Mouse (Mus musculus) kidney, adult 2 months (tissue): Measurements from ENCODE around the gene Palm. TPM values are rescaled to one million over a fixed set of nuclear protein-coding genes. Genes with fewer than 3 reads are reported as not detected.
A peak's percentile ranks its signal among the peaks of the same experiment; 100 is the strongest.

Experiments
- DNase-seq: peaks from one replicate; pipeline ENCODE4 v3.0.0; 2021
- H3K27ac ChIP-seq: fragments of 200-500 bp; 2 replicates; pipeline ENCODE4 v1.5.1; 2012; ENCODE audit warnings: low read depth, low read length, control low read depth, inconsistent platforms; ENCODE audit not compliant: insufficient read depth
- H3K27me3 ChIP-seq: fragments of 200-500 bp; replicated peaks from 2 replicates; pipeline ENCODE4 v1.6.1; 2012; ENCODE audit warnings: mild to moderate bottlenecking, moderate library complexity, low read length, inconsistent platforms; ENCODE audit not compliant: control insufficient read depth, insufficient read depth
- H3K36me3 ChIP-seq: fragments of 200-500 bp; 2 replicates; pipeline ENCODE4 v1.6.1; 2012; ENCODE audit warnings: mild to moderate bottlenecking, moderate library complexity, low read length, inconsistent platforms; ENCODE audit not compliant: control insufficient read depth, insufficient read depth
- H3K4me1 ChIP-seq: fragments of 200-500 bp; 2 replicates; pipeline ENCODE4 v1.6.1; 2011; ENCODE audit warnings: low read length; ENCODE audit not compliant: control insufficient read depth, insufficient read depth
- H3K4me3 ChIP-seq: fragments of 200-500 bp; 2 replicates; pipeline ENCODE4 v1.5.1; 2011; ENCODE audit warnings: mild to moderate bottlenecking, low read depth, low read length, control low read depth; ENCODE audit not compliant: insufficient read depth
- CTCF ChIP-seq: fragments of 200-500 bp; conservative IDR thresholded peaks from 2 replicates; pipeline ENCODE4 v1.5.1; 2011; ENCODE audit warnings: low read depth, mild to moderate bottlenecking, control low read depth, low read length, moderate library complexity, mixed read lengths; ENCODE audit not compliant: insufficient read depth, insufficient read length
- POLR2A ChIP-seq: fragments of 200-500 bp; IDR thresholded peaks from one replicate; pipeline ENCODE4 v1.6.1; 2011; ENCODE audit warnings: low read depth, low read length, control low read depth
- WGBS: fragments of 180-500 bp; shearing (Covaris S2); methylation state at CpG from one replicate; pipeline ENCODE4 v1.1.7; 2018; 5-methylcytosine and 5-hydroxymethylcytosine counted together
- polyA plus RNA-seq: library from polyadenylated mRNA; depleted of rRNA; stranded (reverse); fragments of >200 nt; gene quantifications from 2 replicates; pipeline ENCODE4 v1.2.3, GENCODE M21; 2012

Gene Palm
- polyA plus RNA-seq, 1 experiment, result 110 TPM

DNA sequence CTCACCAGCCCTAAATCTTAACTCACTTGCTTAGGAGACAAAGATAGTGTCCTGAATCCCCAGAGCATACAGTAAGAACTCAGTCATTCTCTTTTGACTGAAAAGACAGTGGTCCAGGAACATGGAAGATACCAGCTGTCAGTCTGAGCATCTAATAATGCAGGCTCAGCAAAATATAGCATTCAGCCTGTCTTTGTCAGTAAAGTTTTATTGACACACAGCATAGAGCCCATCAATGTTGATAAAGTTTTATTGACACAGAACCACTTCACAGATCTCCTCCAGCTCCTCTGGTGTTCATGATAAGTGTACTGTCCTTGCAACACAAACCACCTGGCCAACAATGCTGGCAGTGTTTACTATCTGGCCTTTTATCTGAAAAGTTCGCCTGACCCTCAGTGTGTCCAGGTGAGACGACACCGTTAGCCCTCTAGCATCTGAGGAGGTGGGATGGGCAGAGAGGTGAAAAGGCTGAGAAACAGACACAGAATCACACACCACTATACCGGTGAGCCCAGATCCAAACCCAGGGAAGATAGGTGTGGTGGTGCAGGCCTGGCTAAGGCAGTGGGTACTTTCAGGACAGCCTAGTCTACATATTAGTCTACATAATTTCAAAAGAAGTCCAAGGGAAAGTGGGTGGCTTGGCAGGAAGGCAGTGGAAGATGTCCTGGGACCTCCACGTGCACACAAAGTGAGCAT, 882 bp upstream of the Palm start:
- no peaks in the 10 kb centered on the region for H3K27me3 ChIP-seq
- no peak overlapping the region for H3K4me3 ChIP-seq
- DNase-seq, result no peak
- TF ChIP-seq POLR2A (no peak), CTCF (no peak)
- 0 out of 2 replicates have a peak, but pooled peaks cover 11% of the 10 kb centered on the region for H3K4me1 ChIP-seq
- H3K27ac ChIP-seq, result peak overlapping the region; percentile 76
- WGBS, result 79% methylated on average over 5 of the region's 5 CpGs
- H3K36me3 ChIP-seq, result no peaks in the 10 kb centered on the region

DNA sequence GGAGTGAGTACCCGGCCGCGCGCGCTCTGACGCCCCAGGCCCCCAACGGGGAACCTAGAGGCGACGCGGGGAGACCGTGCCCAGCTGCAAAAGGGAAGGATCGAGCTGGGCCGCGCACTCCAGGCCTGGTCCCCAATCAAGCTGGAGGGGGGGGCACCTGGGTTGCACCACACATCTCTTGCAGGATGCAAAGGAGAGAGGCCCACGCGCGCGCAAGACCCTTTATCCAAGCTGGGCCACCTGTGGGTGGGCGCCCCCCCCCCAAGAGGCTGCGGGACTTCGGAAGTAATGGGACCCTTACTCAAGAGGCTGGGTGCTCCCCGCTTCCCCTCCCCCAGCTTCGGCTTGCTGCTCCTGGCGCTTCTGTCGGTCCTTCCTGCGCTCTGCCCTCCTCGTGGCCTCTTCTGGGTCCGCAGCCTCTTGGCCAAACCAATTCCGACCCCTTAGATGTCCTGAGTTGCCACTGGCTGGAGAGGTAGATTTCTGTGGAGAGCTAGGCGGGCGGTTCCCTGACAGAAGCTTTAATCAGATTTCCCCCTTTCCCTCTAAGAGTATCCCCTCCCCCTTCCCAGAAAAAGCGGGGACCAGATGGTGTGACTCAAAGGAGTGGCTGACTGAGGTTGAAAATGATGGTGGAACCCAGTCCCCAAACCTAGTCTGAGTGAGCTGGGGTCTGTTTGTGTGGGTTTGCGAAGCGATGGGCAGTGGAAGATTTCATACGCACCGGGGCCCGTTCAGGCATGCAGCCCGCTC, 542 bp downstream of the Palm start:
- WGBS, result 4% methylated on average over 38 of the region's 38 CpGs
- H3K4me1 ChIP-seq, result peaks cover 18% of the 10 kb centered on the region; the same call in 1 of the 2 replicates
- peak; percentile 61 for DNase-seq
- peak overlapping the region; percentile 53 for H3K4me3 ChIP-seq
- no peaks in the 10 kb centered on the region for H3K27me3 ChIP-seq
- no peaks in the 10 kb centered on the region for H3K36me3 ChIP-seq
- H3K27ac ChIP-seq, result peak overlapping the region; percentile 76
- TF ChIP-seq CTCF (no peak), POLR2A (no peak)

DNA sequence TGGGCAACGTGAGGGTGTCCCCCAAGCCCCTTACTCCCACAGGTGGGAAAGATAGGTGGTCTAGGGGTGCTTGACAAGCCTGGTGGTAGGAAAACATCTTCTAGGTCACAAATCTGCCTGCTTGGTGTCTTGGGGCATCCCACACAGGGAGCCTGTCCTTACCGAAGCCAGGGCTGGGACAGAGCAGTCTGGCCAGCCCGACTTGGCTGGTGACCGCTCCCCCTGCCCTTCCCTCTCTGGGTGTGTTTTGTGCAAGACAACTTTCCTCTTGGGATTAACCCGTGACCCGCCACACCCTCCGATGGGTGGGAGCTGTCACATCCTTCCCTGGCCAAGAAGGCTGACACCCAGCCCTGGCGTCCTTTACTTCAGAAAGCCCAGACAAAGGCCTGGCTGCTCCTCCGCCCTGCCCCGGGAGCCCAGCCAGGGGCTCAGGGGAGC, 1.1 kb downstream of the Palm start:
- peak overlapping the region; percentile 53 for H3K4me3 ChIP-seq
- H3K36me3 ChIP-seq, result no peaks in the 10 kb centered on the region
- 14% methylated on average over 10 of the region's 10 CpGs for WGBS
- peaks cover 18% of the 10 kb centered on the region; the same call in 1 of the 2 replicates for H3K4me1 ChIP-seq
- peak; percentile 97 for DNase-seq
- peak overlapping the region; percentile 76 for H3K27ac ChIP-seq
- TF ChIP-seq CTCF (no peak), POLR2A (peak; percentile 74)
- no peaks in the 10 kb centered on the region for H3K27me3 ChIP-seq

DNA sequence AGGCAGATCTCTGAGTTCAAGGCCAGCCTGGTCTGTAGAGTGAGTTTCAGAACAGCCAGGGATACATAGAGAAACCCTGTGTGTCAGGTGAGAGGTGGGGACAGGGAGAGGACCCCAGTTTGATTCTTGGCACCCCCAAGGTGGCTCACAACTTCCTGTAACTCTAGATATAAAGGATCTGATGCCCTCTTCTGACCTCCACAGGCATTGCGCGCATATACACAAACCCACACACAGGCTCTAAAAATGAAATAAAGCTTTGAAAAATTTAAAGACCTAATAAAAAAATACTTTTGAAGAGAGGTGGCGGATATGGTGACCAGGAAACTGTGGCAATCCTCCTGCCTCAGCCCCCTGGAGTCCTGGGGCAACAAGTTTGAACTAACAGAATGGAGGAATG, 2.5 kb downstream of the Palm start:
- 95% methylated on average over 3 of the region's 3 CpGs for WGBS

DNA sequence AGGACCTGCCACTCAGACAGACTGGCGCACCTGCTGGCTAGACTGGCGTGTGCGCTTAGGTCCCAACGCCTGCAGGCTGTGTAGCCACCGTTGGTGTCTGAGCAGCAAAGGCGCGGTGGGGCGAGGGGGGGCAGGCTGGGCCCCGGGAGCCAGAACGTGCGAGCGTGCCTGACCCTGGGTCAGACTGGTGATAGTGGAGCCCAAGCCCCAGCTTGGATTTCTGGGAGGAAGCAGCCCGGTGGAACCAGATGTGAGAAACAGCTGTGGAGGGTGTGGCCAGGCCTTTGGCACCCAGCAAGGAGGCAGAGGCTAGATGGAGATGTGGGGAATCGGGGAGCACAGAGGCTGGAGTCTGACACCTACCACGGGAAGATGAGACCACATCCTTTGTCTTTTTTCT, 4.0 kb downstream of the Palm start:
- Histone ChIP-seq H3K27ac (no peak overlapping the region), H3K4me3 (no peak overlapping the region), H3K27me3 (no peaks in the 10 kb centered on the region), H3K4me1 (peaks cover 34% of the 10 kb centered on the region; the same call in 1 of the 2 replicates), H3K36me3 (no peaks in the 10 kb centered on the region)
- no peak for TF ChIP-seq CTCF
- no peak for TF ChIP-seq POLR2A
- WGBS, result 37% methylated on average over 15 of the region's 15 CpGs
- DNase-seq, result peak; percentile 35

More for the DNA sequence above, 2.5 kb downstream of the Palm start:
- DNase-seq, result peak; percentile 7
- H3K4me3 ChIP-seq, result no peak overlapping the region
- no peaks in the 10 kb centered on the region for H3K27me3 ChIP-seq
- no peak overlapping the region for H3K27ac ChIP-seq
- H3K4me1 ChIP-seq, result peaks cover 27% of the 10 kb centered on the region; the same call in 1 of the 2 replicates
- TF ChIP-seq CTCF (no peak), POLR2A (no peak)
- H3K36me3 ChIP-seq, result no peaks in the 10 kb centered on the region

DNA sequence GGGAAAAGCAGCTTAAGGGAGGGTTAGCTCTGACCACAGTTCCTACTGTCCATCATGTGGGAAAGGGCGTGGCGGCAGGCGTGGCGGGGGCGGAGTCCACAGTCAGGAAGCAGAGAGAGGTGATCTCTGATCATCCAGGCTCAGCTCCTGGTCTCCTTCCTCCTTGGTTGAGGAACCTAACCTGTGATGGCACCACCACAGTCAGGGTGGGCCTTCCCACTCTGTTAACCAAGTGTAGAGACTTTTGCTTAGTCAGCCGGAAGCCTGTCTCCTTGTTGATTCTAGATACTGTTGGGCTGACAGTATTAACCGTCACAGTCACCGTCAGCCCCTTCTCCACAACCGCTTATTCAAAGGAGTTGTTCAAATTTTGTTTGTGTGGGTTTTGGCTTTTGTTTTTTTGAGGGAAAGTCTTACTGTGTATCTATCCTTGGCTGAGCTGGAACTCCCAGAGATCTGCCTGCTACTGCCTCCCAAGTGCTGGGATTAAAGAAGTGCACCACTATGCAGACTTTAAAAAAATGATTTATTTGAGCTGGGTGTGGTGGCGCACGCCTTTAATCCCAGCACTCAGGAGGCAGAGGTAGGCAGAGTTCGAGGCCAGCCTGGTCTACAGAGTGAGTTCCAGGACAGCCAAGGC, 5.0 kb downstream of the Palm start:
- DNase-seq, result peak; percentile 89
- H3K27ac ChIP-seq, result peak overlapping the region; percentile 12; the same call in 1 of the 2 replicates
- TF ChIP-seq CTCF (no peak), POLR2A (no peak)

More for the DNA sequence above, 5.0 kb downstream of the Palm start:
- Histone ChIP-seq H3K36me3 (no peaks in the 10 kb centered on the region), H3K4me1 (peaks cover 35% of the 10 kb centered on the region), H3K4me3 (no peak overlapping the region), H3K27me3 (no peaks in the 10 kb centered on the region)
- WGBS, result 74% methylated on average over 12 of the region's 12 CpGs
